Mouse (Mus musculus) embryonic fibroblast, embryonic 13.5 days (primary cell): ENCODE results near the gene Phex. TPM values are rescaled to one million over a fixed set of nuclear protein-coding genes. Genes with fewer than 3 reads are reported as not detected.
A peak's percentile ranks its signal among the peaks of the same experiment; 100 is the strongest.

ENCODE experiments used
- H3K27ac ChIP-seq: 2 replicates; pipeline ENCODE4 v1.5.1; 2012; ENCODE audit warnings: low read length, control low read depth, inconsistent platforms; ENCODE audit not compliant: insufficient read depth
- H3K4me1 ChIP-seq: 2 replicates; pipeline ENCODE4 v1.6.1; 2011; ENCODE audit warnings: low read length; ENCODE audit not compliant: control insufficient read depth, insufficient read depth
- H3K4me3 ChIP-seq: 2 replicates; pipeline ENCODE4 v1.5.1; 2011; ENCODE audit warnings: mild to moderate bottlenecking, control low read depth, low read length; ENCODE audit not compliant: insufficient read depth
- CTCF ChIP-seq: IDR thresholded peaks from 2 replicates; pipeline ENCODE4 v1.5.1; 2011; ENCODE audit warnings: mild to moderate bottlenecking, control low read depth, low read length, moderate library complexity, borderline replicate concordance; ENCODE audit not compliant: insufficient read depth
- POLR2A ChIP-seq: IDR thresholded peaks from 2 replicates; pipeline ENCODE4 v1.6.1; 2011; ENCODE audit warnings: low read depth, mild to moderate bottlenecking, control low read depth, low read length, moderate library complexity
- polyA plus RNA-seq: library from polyadenylated mRNA; stranded (reverse); fragments of >200 nt; gene quantifications from 2 replicates; pipeline ENCODE4 v1.2.4, GENCODE M21; 2011; ENCODE audit warnings: low read depth; ENCODE audit not compliant: missing spikeins, insufficient read length

The Phex gene
- polyA plus RNA-seq, 1 experiment: 0.49 TPM

- Histone ChIP-seq H3K4me3 (no peak overlapping the region), H3K4me1 (no peaks in the 10 kb centered on the region), H3K27ac (no peak overlapping the region)
- no peak for TF ChIP-seq POLR2A
- no peak for TF ChIP-seq CTCF
Measured at GRCm38 (mm10) chrX:157324396-157324795, 90.7 kb downstream of the Phex start.

- Histone ChIP-seq H3K27ac (no peak overlapping the region), H3K4me3 (no peak overlapping the region), H3K4me1 (peaks cover 5% of the 10 kb centered on the region; the same call in 1 of the 2 replicates)
- no peak for TF ChIP-seq POLR2A
- TF ChIP-seq CTCF: no peak
Measured at GRCm38 (mm10) chrX:157310331-157310730, 104.8 kb downstream of the Phex start.

- TF ChIP-seq POLR2A (no peak), CTCF (no peak)
- H3K27ac ChIP-seq: no peak overlapping the region
- no peak overlapping the region for H3K4me3 ChIP-seq
- peaks cover 5% of the 10 kb centered on the region; the same call in 1 of the 2 replicates for H3K4me1 ChIP-seq
Measured at GRCm38 (mm10) chrX:157308171-157308570, 106.9 kb downstream of the Phex start.

- 0 out of 2 replicates have a peak overlapping the region, but pooled peaks have one; percentile 6 for H3K27ac ChIP-seq
- no peak overlapping the region for H3K4me3 ChIP-seq
- H3K4me1 ChIP-seq: peaks cover 5% of the 10 kb centered on the region; the same call in 1 of the 2 replicates
- no peak for TF ChIP-seq CTCF
Measured at GRCm38 (mm10) chrX:157307411-157307810, 107.7 kb downstream of the Phex start.

- TF ChIP-seq POLR2A: no peak
- Histone ChIP-seq H3K4me3 (no peak overlapping the region), H3K27ac (0 out of 2 replicates have a peak overlapping the region, but pooled peaks have one; percentile 40)
Measured at GRCm38 (mm10) chrX:157306796-157307405, 108.2 kb downstream of the Phex start.

GRCm38 (mm10) chrX:157305852-157306232 is 109.3 kb downstream of the Phex start:
- peaks cover 5% of the 10 kb centered on the region; the same call in 1 of the 2 replicates for H3K4me1 ChIP-seq
- no peak overlapping the region for H3K4me3 ChIP-seq
- no peak overlapping the region for H3K27ac ChIP-seq
- TF ChIP-seq CTCF (no peak), POLR2A (no peak)

More at GRCm38 (mm10) chrX:157306796-157307405, 108.2 kb downstream of the Phex start:
- H3K4me1 ChIP-seq: peaks cover 5% of the 10 kb centered on the region; the same call in 1 of the 2 replicates

GRCm38 (mm10) chrX:157305193-157305851 is 109.8 kb downstream of the Phex start:
- H3K4me3 ChIP-seq: no peak overlapping the region
- peaks cover 5% of the 10 kb centered on the region; the same call in 1 of the 2 replicates for H3K4me1 ChIP-seq
- H3K27ac ChIP-seq: no peak overlapping the region
- no peak for TF ChIP-seq CTCF

- Histone ChIP-seq H3K4me3 (no peak overlapping the region), H3K4me1 (no peaks in the 10 kb centered on the region), H3K27ac (no peak overlapping the region; the same call in 1 of the 2 replicates)
- no peak for TF ChIP-seq CTCF
- TF ChIP-seq POLR2A: no peak
Measured at GRCm38 (mm10) chrX:157292411-157292810, 122.7 kb downstream of the Phex start.

GRCm38 (mm10) chrX:157276581-157276980 is 138.5 kb downstream of the Phex start:
- TF ChIP-seq CTCF: no peak
- no peak for TF ChIP-seq POLR2A
- Histone ChIP-seq H3K4me1 (no peaks in the 10 kb centered on the region), H3K4me3 (no peak overlapping the region), H3K27ac (no peak overlapping the region)

- no peak overlapping the region for H3K4me3 ChIP-seq
- H3K4me1 ChIP-seq: no peaks in the 10 kb centered on the region
- TF ChIP-seq POLR2A (no peak), CTCF (no peak)
- no peak overlapping the region for H3K27ac ChIP-seq
Measured at GRCm38 (mm10) chrX:157273291-157273690, 141.8 kb downstream of the Phex start.
